Mouse (Mus musculus) MEL (cell line): ENCODE data around the gene Snx10. TPM values are rescaled to one million over a fixed set of nuclear protein-coding genes. Genes with fewer than 3 reads are reported as not detected.
A peak's percentile ranks its signal among the peaks of the same experiment; 100 is the strongest.

Experiments
- DNase-seq: peaks from one replicate; pipeline ENCODE4 v3.0.0; 2011; ENCODE audit warnings: low read depth, low spot score
- H3K27ac ChIP-seq: 2 replicates; pipeline ENCODE4 v1.5.1; 2012; ENCODE audit warnings: low read depth, mild to moderate bottlenecking, control low read depth, low read length, moderate library complexity; ENCODE audit not compliant: control insufficient read depth
- H3K27me3 ChIP-seq, 2 experiments: fragments of 150-350 bp in 1 of 2; sonication (generic) in 1 of 2; 2 replicates each; pipeline ENCODE4 v1.6.1; 2012; ENCODE audit warnings: low read length in 2 of 2, mild to moderate bottlenecking in 2 of 2, improper control_type of control experiment in 1 of 2, moderate library complexity in 1 of 2; ENCODE audit not compliant: insufficient read depth in 2 of 2, control insufficient read depth in 1 of 2
- H3K36me3 ChIP-seq, 2 experiments: 2 replicates each; pipeline ENCODE4 v1.6.1; 2012 to 2014; ENCODE audit warnings: low read length in 2 of 2, improper control_type of control experiment in 1 of 2, inconsistent platforms in 1 of 2, mild to moderate bottlenecking in 1 of 2; ENCODE audit not compliant: insufficient read depth in 2 of 2, control insufficient read depth in 1 of 2
- H3K4me1 ChIP-seq, 2 experiments: fragments of 150-350 bp in 1 of 2; sonication (generic) in 1 of 2; 2 replicates each; pipeline ENCODE4 v1.6.1; 2012; ENCODE audit warnings: low read length in 2 of 2, improper control_type of control experiment in 1 of 2, mild to moderate bottlenecking in 1 of 2; ENCODE audit not compliant: insufficient read depth in 2 of 2, control insufficient read depth in 1 of 2
- H3K4me3 ChIP-seq, 2 experiments: fragments of 150-350 bp in 1 of 2; sonication (generic) in 1 of 2; 2 replicates each; pipeline ENCODE4 v1.5.1; 2012; ENCODE audit warnings: low read depth in 2 of 2, low read length in 2 of 2, mild to moderate bottlenecking in 2 of 2, moderate library complexity in 2 of 2, control low read depth in 1 of 2, improper control_type of control experiment in 1 of 2; ENCODE audit not compliant: control insufficient read depth in 1 of 2, insufficient read depth in 1 of 2
- H3K79me2 ChIP-seq: 2 replicates; pipeline ENCODE4 v1.6.1; 2012; ENCODE audit warnings: mild to moderate bottlenecking, low read length, moderate library complexity; ENCODE audit not compliant: control insufficient read depth, poor library complexity, insufficient read depth
- H3K9ac ChIP-seq: 2 replicates; pipeline ENCODE4 v1.6.1; 2012; ENCODE audit warnings: low read depth, mild to moderate bottlenecking, control low read depth, low read length, moderate library complexity; ENCODE audit not compliant: control insufficient read depth, poor library complexity, severe bottlenecking
- H3K9me3 ChIP-seq: fragments of 150-350 bp; sonication (generic); replicated peaks from 2 replicates; pipeline ENCODE4 v1.6.1; 2012; ENCODE audit warnings: mild to moderate bottlenecking, low read length, improper control_type of control experiment, moderate library complexity; ENCODE audit not compliant: insufficient read depth
- CTCF ChIP-seq, 3 experiments: IDR thresholded peaks in 2 of 3; conservative IDR thresholded peaks in 1 of 3; 2 replicates each; pipeline ENCODE4 v1.5.1; 2011 to 2012; ENCODE audit warnings: low read length in 3 of 3, low read depth in 2 of 3, mild to moderate bottlenecking in 2 of 3, improper control_type of control experiment in 1 of 3, inconsistent platforms in 1 of 3, mixed read lengths in 1 of 3, moderate library complexity in 1 of 3; ENCODE audit not compliant: control insufficient read depth in 1 of 3, insufficient read depth in 1 of 3, poor library complexity in 1 of 3, severe bottlenecking in 1 of 3
- E2F4 ChIP-seq: IDR thresholded peaks from 2 replicates; pipeline ENCODE4 v1.6.1; 2011; ENCODE audit warnings: low read depth, low read length, improper control_type of control experiment, borderline replicate concordance
- ETS1 ChIP-seq: IDR thresholded peaks from 2 replicates; pipeline ENCODE4 v1.6.1; 2012; ENCODE audit warnings: low read depth, mild to moderate bottlenecking, inconsistent platforms, low read length, improper control_type of control experiment, moderate library complexity
- GABPA ChIP-seq: IDR thresholded peaks from 2 replicates; pipeline ENCODE4 v1.6.1; 2012; ENCODE audit warnings: low read depth, mild to moderate bottlenecking, inconsistent platforms, low read length, improper control_type of control experiment, moderate library complexity
- GATA1 ChIP-seq: IDR thresholded peaks from 2 replicates; pipeline ENCODE4 v1.6.1; 2011; ENCODE audit warnings: low read depth, low read length, improper control_type of control experiment
- HCFC1 ChIP-seq: IDR thresholded peaks from 2 replicates; pipeline ENCODE4 v1.6.1; 2012; ENCODE audit warnings: low read depth, mild to moderate bottlenecking, inconsistent platforms, low read length, improper control_type of control experiment, moderate library complexity
- KAT2A ChIP-seq: conservative IDR thresholded peaks from 2 replicates; pipeline ENCODE4 v1.6.1; 2012; ENCODE audit warnings: low read depth, low read length, improper control_type of control experiment, inconsistent platforms
- MXI1 ChIP-seq: IDR thresholded peaks from 2 replicates; pipeline ENCODE4 v1.6.1; 2011; ENCODE audit warnings: mild to moderate bottlenecking, low read depth, low read length, improper control_type of control experiment
- MYC ChIP-seq: IDR thresholded peaks from 2 replicates; pipeline ENCODE4 v1.6.1; 2011; ENCODE audit warnings: low read depth, mild to moderate bottlenecking, low read length, improper control_type of control experiment, moderate library complexity
- NRF1 ChIP-seq: IDR thresholded peaks from 2 replicates; pipeline ENCODE4 v1.6.1; 2014; ENCODE audit warnings: low read depth, mild to moderate bottlenecking, inconsistent platforms, low read length, improper control_type of control experiment, moderate library complexity; ENCODE audit not compliant: poor library complexity, insufficient read depth, severe bottlenecking
- POLR2AphosphoS5 ChIP-seq: IDR thresholded peaks from 2 replicates; pipeline ENCODE4 v1.6.1; 2012; ENCODE audit warnings: low read depth, borderline replicate concordance, mild to moderate bottlenecking, inconsistent platforms, low read length, moderate library complexity, mixed read lengths
- RAD21 ChIP-seq: IDR thresholded peaks from 2 replicates; pipeline ENCODE4 v1.6.1; 2011; ENCODE audit warnings: mild to moderate bottlenecking, low read depth, low read length, improper control_type of control experiment
- SIN3A ChIP-seq: IDR thresholded peaks from 2 replicates; pipeline ENCODE4 v1.6.1; 2012; ENCODE audit warnings: low read length, improper control_type of control experiment, inconsistent platforms
- TBP ChIP-seq: IDR thresholded peaks from 2 replicates; pipeline ENCODE4 v1.8.0; 2011; ENCODE audit warnings: low read depth, low read length, improper control_type of control experiment
- UBTF ChIP-seq: IDR thresholded peaks from 2 replicates; pipeline ENCODE4 v1.6.1; 2012; ENCODE audit warnings: low read depth, mild to moderate bottlenecking, inconsistent platforms, low read length, improper control_type of control experiment, moderate library complexity, borderline replicate concordance; ENCODE audit not compliant: insufficient read depth
- USF2 ChIP-seq, 2 experiments: IDR thresholded peaks; 2 replicates each; pipeline ENCODE4 v1.6.1; 2011 to 2012; ENCODE audit warnings: improper control_type of control experiment in 2 of 2, low read length in 2 of 2, borderline replicate concordance in 1 of 2, inconsistent platforms in 1 of 2, low read depth in 1 of 2, mild to moderate bottlenecking in 1 of 2; ENCODE audit not compliant: insufficient read depth in 1 of 2
- polyA plus RNA-seq, 2 experiments: library from polyadenylated mRNA; stranded (reverse) in 1 of 2; unstranded in 1 of 2; fragments of >175 nt in 1 of 2; fragments of >200 nt in 1 of 2; gene quantifications; 2 replicates each; pipeline versions ENCODE4 v1.2.1 to v1.2.4; 2012; ENCODE audit warnings: low replicate concordance in 2 of 2, low read depth in 1 of 2; ENCODE audit not compliant: insufficient read length in 2 of 2, insufficient read depth in 1 of 2, missing spikeins in 1 of 2
- total RNA-seq: library from RNA; depleted of rRNA; stranded (reverse); fragments of 300-350 nt; gene quantifications from 2 replicates; pipeline ENCODE4 v1.2.3, GENCODE M21; 2012

Gene Snx10
- total and polyA plus RNA-seq, 3 experiments, result 3.9 to 7.0 TPM; not detected in 1

DNA sequence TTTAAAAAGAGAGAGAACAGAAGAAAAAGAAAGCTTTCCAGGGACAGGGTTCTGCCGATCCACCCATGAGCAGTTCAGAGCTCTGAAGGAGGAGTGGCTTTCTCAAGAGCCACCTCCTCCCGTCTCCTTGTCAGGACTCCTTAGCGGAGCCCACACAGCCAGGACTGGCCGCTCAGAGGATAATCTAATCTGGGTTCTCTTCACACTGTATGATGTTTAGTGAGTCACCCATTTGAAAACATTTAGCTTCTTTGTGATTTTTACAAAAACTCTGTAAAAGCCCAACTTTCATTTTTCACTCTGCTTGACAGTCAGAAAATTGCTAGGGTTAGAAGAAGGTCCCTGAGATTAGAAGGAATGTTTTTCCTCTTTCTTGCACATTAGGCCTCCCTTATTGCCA lies 70.8 kb downstream of the Snx10 start:
- Histone ChIP-seq H3K9me3 (no peaks in the 10 kb centered on the region), H3K4me3 (no peak overlapping the region), H3K27me3 (no peaks in the 10 kb centered on the region), H3K36me3 (no peaks in the 10 kb centered on the region), H3K9ac (no peak overlapping the region), H3K4me1 (no peaks in the 10 kb centered on the region; a peak in 1 of 4 replicates), H3K79me2 (no peaks in the 10 kb centered on the region), H3K27ac (no peak overlapping the region)
- TF ChIP-seq CTCF (IDR thresholded peaks at IDR 0.05 in 2 of 3, conservative IDR thresholded peaks at IDR 0.05 in 1 of 3; ENCODE audit: control insufficient read depth in 1 of 3, insufficient read depth in 1 of 3, low read depth in 2 of 3, low read length in 3 of 3, poor library complexity in 1 of 3, severe bottlenecking in 1 of 3) (no peak), GABPA (no peak), POLR2AphosphoS5 (no peak), MYC (no peak), HCFC1 (no peak), ETS1 (no peak), USF2 (IDR thresholded peaks at IDR 0.05; ENCODE audit: borderline replicate concordance in 1 of 2, insufficient read depth in 1 of 2, low read depth in 1 of 2, low read length in 2 of 2) (no peak), NRF1 (no peak), TBP (no peak), UBTF (no peak), GATA1 (no peak)
- peak; percentile 36 for DNase-seq

DNA sequence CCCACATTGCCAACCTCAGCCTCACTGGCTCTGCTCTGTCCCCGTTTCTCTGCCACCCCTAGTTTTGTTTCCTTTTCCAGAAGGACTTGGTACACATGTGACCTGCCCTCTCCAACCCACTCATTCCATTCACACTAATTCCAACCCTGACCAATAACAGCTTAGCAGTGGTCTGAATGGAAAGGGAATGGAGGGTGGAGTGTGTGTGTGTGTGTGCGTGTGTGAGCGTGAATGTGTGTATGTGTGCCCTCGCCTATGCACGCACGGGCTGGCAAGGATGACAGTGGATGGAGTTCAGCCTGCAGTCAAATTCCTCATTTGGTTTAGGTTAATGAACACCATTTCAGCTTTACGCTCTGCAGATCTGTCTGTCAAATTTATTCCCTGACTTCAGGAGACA lies 74.4 kb downstream of the Snx10 start:
- Histone ChIP-seq H3K79me2 (no peaks in the 10 kb centered on the region), H3K4me1 (no peaks in the 10 kb centered on the region; a peak in 1 of 4 replicates), H3K27me3 (no peaks in the 10 kb centered on the region; a peak in 1 of 4 replicates), H3K9ac (no peak overlapping the region), H3K36me3 (no peaks in the 10 kb centered on the region), H3K27ac (no peak overlapping the region), H3K9me3 (no peaks in the 10 kb centered on the region), H3K4me3 (no peak overlapping the region)
- no peak for TF ChIP-seq KAT2A
- TF ChIP-seq TBP, result no peak
- TF ChIP-seq E2F4, result no peak
- DNase-seq, result no peak

DNA sequence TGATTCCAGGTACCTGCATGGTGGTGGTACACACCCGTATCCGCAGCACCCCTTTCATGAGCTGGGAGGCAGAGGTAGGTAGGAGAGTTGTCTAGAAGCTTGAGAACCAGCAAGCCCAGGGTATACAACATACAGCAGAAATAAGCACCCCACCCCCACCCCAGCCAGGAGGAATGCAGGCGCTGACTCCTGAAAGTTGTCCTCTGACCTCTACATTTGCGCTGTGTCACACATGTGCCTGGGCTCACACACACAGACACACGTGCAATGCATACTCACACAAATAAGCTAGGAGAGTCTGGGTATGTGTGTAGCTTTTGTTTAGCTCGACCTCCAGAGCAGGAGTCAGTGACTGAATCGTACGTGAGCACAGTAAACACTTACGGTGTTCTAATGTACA lies 76.7 kb downstream of the Snx10 start:
- no peak for TF ChIP-seq RAD21
- no peak for TF ChIP-seq SIN3A
- no peak for TF ChIP-seq MXI1
- no peak for DNase-seq
- Histone ChIP-seq H3K9me3 (no peaks in the 10 kb centered on the region), H3K36me3 (no peaks in the 10 kb centered on the region), H3K9ac (no peak overlapping the region), H3K27ac (no peak overlapping the region), H3K4me1 (no peaks in the 10 kb centered on the region), H3K4me3 (no peak overlapping the region), H3K79me2 (no peaks in the 10 kb centered on the region), H3K27me3 (no peaks in the 10 kb centered on the region; a peak in 2 of 4 replicates)
